Mouse (Mus musculus) 416B (cell line): ENCODE results near the gene Olfr1045.
A peak's percentile ranks its signal among the peaks of the same experiment; 100 is the strongest.

Experiments used
- DNase-seq: peaks from one replicate; pipeline ENCODE4 v3.0.0; 2011; ENCODE audit warnings: low read depth

Gene Olfr1045

GRCm38 (mm10) chr2:86202909-86203308 is at the start of gene Olfr1045:
TSS of gene Olfr1045 (minus strand) at chr2:86203009.
- DNase-seq: no peak

- no peak for DNase-seq
Observed at GRCm38 (mm10) chr2:86240189-86240588, 37.4 kb upstream of the Olfr1045 start, which contains the start of gene Olfr1048. TSS of gene Olfr1048 (minus strand) at chr2:86240289.

GRCm38 (mm10) chr2:86231301-86231700 is 28.5 kb upstream of the Olfr1045 start, which contains the start of gene Olfr1047:
TSS of gene Olfr1047 (minus strand) at chr2:86231401.
- DNase-seq: no peak

GRCm38 (mm10) chr2:86219214-86219613 is 16.4 kb upstream of the Olfr1045 start, which contains the start of gene Olfr1046:
TSS of gene Olfr1046 (minus strand) at chr2:86219314.
- no peak for DNase-seq

- DNase-seq: no peak
Observed at GRCm38 (mm10) chr2:86195863-86196262, 6.9 kb downstream of the Olfr1045 start.

GRCm38 (mm10) chr2:86185583-86185982 is 17.2 kb downstream of the Olfr1045 start, which contains the start of gene Olfr52:
TSS of gene Olfr52 (minus strand) at chr2:86185683.
- DNase-seq: no peak

GRCm38 (mm10) chr2:86179950-86180349 is 22.9 kb downstream of the Olfr1045 start:
- DNase-seq: no peak

GRCm38 (mm10) chr2:86177720-86178119 is 25.1 kb downstream of the Olfr1045 start, which contains the start of gene Olfr1044:
TSS of gene Olfr1044 (minus strand) at chr2:86177820.
- DNase-seq: no peak

- peak; percentile 50 for DNase-seq
Observed at GRCm38 (mm10) chr2:86175422-86175821, 27.4 kb downstream of the Olfr1045 start.

- DNase-seq: no peak
Observed at GRCm38 (mm10) chr2:86167422-86167821, 35.4 kb downstream of the Olfr1045 start, which contains the start of gene Olfr1043. TSS of gene Olfr1043 (minus strand) at chr2:86167522.

- no peak for DNase-seq
Observed at GRCm38 (mm10) chr2:86161738-86162137, 41.1 kb downstream of the Olfr1045 start, which contains the start of gene Olfr1042. TSS of gene Olfr1042 (minus strand) at chr2:86161838.

GRCm38 (mm10) chr2:86146632-86147031 is 56.2 kb downstream of the Olfr1045 start, which contains the start of gene Olfr1040:
TSS of gene Olfr1040 (minus strand) at chr2:86146732.
- no peak for DNase-seq
